9 mouse cellular contexts compared by ENCODE assay signal in the genomic region with DNA sequence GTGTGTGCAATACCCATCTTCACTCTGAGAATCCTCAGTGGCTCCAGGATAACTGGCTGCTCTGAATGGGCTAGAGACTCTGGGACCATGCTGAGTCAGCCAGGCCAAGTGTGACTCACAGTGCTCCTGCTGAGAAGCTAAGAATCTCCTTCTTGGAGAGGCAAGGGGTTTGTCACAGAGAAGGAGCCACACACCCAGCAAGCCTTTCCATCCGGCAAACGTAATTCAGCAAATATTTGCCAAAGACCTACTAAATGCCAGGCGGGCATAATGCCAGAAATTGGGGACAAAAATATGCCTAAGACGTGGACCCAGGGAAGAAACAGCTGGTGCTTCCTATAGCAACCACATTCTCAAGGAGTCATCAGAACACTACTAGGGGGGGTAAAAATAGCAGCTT.
DNase-seq lines count a peak whose midpoint lies in the region; ATAC-seq and TF ChIP-seq lines count a peak whose summit lies in the region.
"Had no signal": no experiment of that assay in that cellular context is flagged by ENCODE, and none has a peak within 500 bp of the region (broad histone marks: within the 10 kb centered on the region; RNA-seq: fewer than 3 reads in every experiment).

No protein-coding gene starts in this region.

- H3K9ac ChIP-seq in kidney, embryonic 15.5 days, result no peak overlapping the region
- H3K9ac ChIP-seq in lung, postnatal 0 days (replicated peaks; ENCODE audit: low read depth), result no peak overlapping the region
- H3K9ac ChIP-seq in hindbrain, embryonic 14.5 days, result no peak overlapping the region

- no peak for TF ChIP-seq EP300 in lung, postnatal 0 days (IDR thresholded peaks at IDR 0.05)

- H3K27ac ChIP-seq in kidney, embryonic 15.5 days, result no peak overlapping the region
- H3K27ac ChIP-seq in lung, postnatal 0 days (ENCODE audit: low read length), result no peak overlapping the region
- H3K27ac ChIP-seq in hindbrain, embryonic 14.5 days, result no peak overlapping the region
- H3K27ac ChIP-seq: macrophage had no signal

- no peak for TF ChIP-seq CTCF in lung, postnatal 0 days (IDR thresholded peaks at IDR 0.05)

- H3K4me3 ChIP-seq in kidney, embryonic 15.5 days (replicated peaks), result no peak overlapping the region
- no peak overlapping the region for H3K4me3 ChIP-seq in lung, postnatal 0 days (ENCODE audit: low read depth, low read length)
- no peak overlapping the region for H3K4me3 ChIP-seq in hindbrain, embryonic 14.5 days (replicated peaks; ENCODE audit: low read length)

- DNase-seq in kidney, postnatal 36 days, result peak; percentile 29 to 43
- peak; percentile 31 to 44 for DNase-seq in adrenal gland, adult 18-20 months (ENCODE audit: low spot score in 2 of 2)
- peak; percentile 55 to 79 for DNase-seq in cerebellum, postnatal 36 days
- peak; percentile 75 for DNase-seq in lung, postnatal 0 days (ENCODE audit: low spot score)
- no peak for DNase-seq in yolk sac, embryonic 10.5 days (ENCODE audit: low spot score)
- DNase-seq in testis, postnatal 14 days (ENCODE audit: low spot score), result no peak
- no peak for DNase-seq in hindbrain, embryonic 14.5 days (ENCODE audit: low spot score)

- no peak for ATAC-seq in kidney, embryonic 15.5 days (replicated peaks; ENCODE audit: low FRiP score)
- peak; percentile 90 for ATAC-seq in lung, postnatal 0 days
- ATAC-seq in hindbrain, embryonic 14.5 days (ENCODE audit: low FRiP score), result no peak

- H3K36me3 ChIP-seq in kidney, embryonic 15.5 days, result peaks cover 6% of the 10 kb centered on the region; the same call in 1 of the 2 replicates
- H3K36me3 ChIP-seq in lung, postnatal 0 days (ENCODE audit: insufficient read depth, low read length), result no peaks in the 10 kb centered on the region
- H3K36me3 ChIP-seq in hindbrain, embryonic 14.5 days (replicated peaks; ENCODE audit: control insufficient read depth, insufficient read depth), result no peaks in the 10 kb centered on the region

- 75% methylated on average over 4 of the region's 4 CpGs for WGBS in kidney, embryonic 15.5 days
- 16% methylated on average over 4 of the region's 4 CpGs for WGBS in lung, postnatal 0 days
- WGBS in hindbrain, embryonic 14.5 days, result 55% methylated on average over 4 of the region's 4 CpGs

- H3K27me3 ChIP-seq in kidney, embryonic 15.5 days, result no peaks in the 10 kb centered on the region
- no peaks in the 10 kb centered on the region for H3K27me3 ChIP-seq in lung, postnatal 0 days (replicated peaks; ENCODE audit: insufficient read depth, low read length)
- no peaks in the 10 kb centered on the region for H3K27me3 ChIP-seq in hindbrain, embryonic 14.5 days (ENCODE audit: control insufficient read depth, insufficient read depth, low read length)

- no peak overlapping the region for H3K4me2 ChIP-seq in kidney, embryonic 15.5 days
- H3K4me2 ChIP-seq in lung, postnatal 0 days (replicated peaks; ENCODE audit: low read depth, low read length), result no peak overlapping the region
- H3K4me2 ChIP-seq in hindbrain, embryonic 14.5 days (replicated peaks), result no peak overlapping the region

- no peaks in the 10 kb centered on the region for H3K9me3 ChIP-seq in kidney, embryonic 15.5 days (replicated peaks)
- H3K9me3 ChIP-seq in lung, postnatal 0 days (ENCODE audit: low read length), result no peaks in the 10 kb centered on the region; the same call in 1 of the 2 replicates
- H3K9me3 ChIP-seq in hindbrain, embryonic 14.5 days (ENCODE audit: control insufficient read depth, low read length), result no peaks in the 10 kb centered on the region

- H3K4me1 ChIP-seq in kidney, embryonic 15.5 days, result no peaks in the 10 kb centered on the region
- H3K4me1 ChIP-seq in lung, postnatal 0 days (ENCODE audit: insufficient read depth, low read depth, low read length), result no peaks in the 10 kb centered on the region
- H3K4me1 ChIP-seq in hindbrain, embryonic 14.5 days (replicated peaks; ENCODE audit: control insufficient read depth, insufficient read depth, low read length), result 0 out of 2 replicates have a peak, but pooled peaks cover 8% of the 10 kb centered on the region

Comparison
In these comparisons a context has a peak if more than half of its experiments do, and no peak if none do; other contexts are left out.
1. DNase-seq: peak in kidney, postnatal 36 days (2 of 2), adrenal gland, adult 18-20 months (2 of 2), cerebellum, postnatal 36 days (2 of 2) and lung, postnatal 0 days (single experiment); none in yolk sac, embryonic 10.5 days (single experiment), testis, postnatal 14 days (single experiment) and hindbrain, embryonic 14.5 days (single experiment).